Mouse (Mus musculus) midbrain, postnatal 0 days (tissue): ENCODE results near the gene Pth2. TPM values are rescaled to one million over a fixed set of nuclear protein-coding genes. Genes with fewer than 3 reads are reported as not detected.
A peak's percentile ranks its signal among the peaks of the same experiment; 100 is the strongest.

Experiments used
- ATAC-seq: fragments of 200-750 bp; cut with Nextera tagmentation; 2 replicates; pipeline ENCODE4 v1.8.0; 2017; ENCODE audit warnings: moderate number of reproducible peaks, mild to moderate bottlenecking, moderate TSS enrichment, moderate library complexity; ENCODE audit not compliant: low FRiP score
- DNase-seq: peaks from one replicate; pipeline ENCODE4 v3.0.0-alpha.2; 2015; ENCODE audit warnings: low spot score
- H3K27ac ChIP-seq: fragments of 300-500 bp; sonication (generic); 2 replicates; pipeline ENCODE4 v1.5.1; 2014; ENCODE audit warnings: low read depth, mild to moderate bottlenecking, low read length, mixed read lengths
- H3K27me3 ChIP-seq: fragments of 300-500 bp; sonication (generic); 2 replicates; pipeline ENCODE4 v1.6.1; 2014; ENCODE audit warnings: low read length, control low read depth, mixed read lengths; ENCODE audit not compliant: insufficient read depth
- H3K36me3 ChIP-seq: fragments of 300-500 bp; sonication (generic); 2 replicates; pipeline ENCODE4 v1.6.1; 2014; ENCODE audit warnings: low read length, control low read depth, mixed read lengths; ENCODE audit not compliant: insufficient read depth
- H3K4me1 ChIP-seq: fragments of 300-500 bp; sonication (generic); 2 replicates; pipeline ENCODE4 v1.6.1; 2014; ENCODE audit warnings: mild to moderate bottlenecking, control low read depth, antibody characterized with exemption, low read length, mixed read lengths; ENCODE audit not compliant: insufficient read depth
- H3K4me2 ChIP-seq: fragments of 300-500 bp; sonication (generic); 2 replicates; pipeline ENCODE4 v1.6.1; 2014; ENCODE audit warnings: low read depth, mild to moderate bottlenecking, low read length, mixed read lengths; ENCODE audit not compliant: poor library complexity, severe bottlenecking
- H3K4me3 ChIP-seq: fragments of 300-500 bp; sonication (generic); 2 replicates; pipeline ENCODE4 v1.5.1; 2014; ENCODE audit warnings: low read depth, mild to moderate bottlenecking, low read length, moderate library complexity
- H3K9ac ChIP-seq: fragments of 300-500 bp; sonication (generic); replicated peaks from 2 replicates; pipeline ENCODE4 v1.6.1; 2014; ENCODE audit warnings: mild to moderate bottlenecking, low read length, moderate library complexity, mixed read lengths; ENCODE audit not compliant: poor library complexity, severe bottlenecking
- H3K9me3 ChIP-seq: fragments of 300-500 bp; sonication (generic); 2 replicates; pipeline ENCODE4 v1.6.1; 2016; ENCODE audit warnings: low read length, control low read depth
- CTCF ChIP-seq: IDR thresholded peaks from 2 replicates; pipeline ENCODE4 v1.5.1; 2016; ENCODE audit warnings: antibody characterized with exemption, mild to moderate bottlenecking
- WGBS: fragments of 180-500 bp; shearing (Covaris S2); extraction: QIAGEN DNeasy Blood & Tissue Kit; methylation state at CpG from one replicate; pipeline ENCODE4 v1.1.7; 2014; 5-methylcytosine and 5-hydroxymethylcytosine counted together
- polyA plus RNA-seq: library from polyadenylated mRNA; unstranded; fragments of >200 nt; fragmentation: Nextera tagmentation; extraction: Ambion mirVana; gene quantifications from 2 replicates; pipeline ENCODE4 v1.2.1, GENCODE M21; 2015
- total RNA-seq: library from RNA; depleted of rRNA; stranded (reverse); fragments of >200 nt; gene quantifications from 2 replicates; pipeline ENCODE4 v1.2.3, GENCODE M21; 2014

Pth2 gene
- total and polyA plus RNA-seq, 2 experiments from 2014 or later = 0.93 TPM; not detected in 1

GRCm38 (mm10) chr7:45185921-45186320, 5.1 kb downstream of the Pth2 start:
- no peak for TF ChIP-seq CTCF
- Histone ChIP-seq H3K4me3 (no peak overlapping the region), H3K36me3 (no peaks in the 10 kb centered on the region), H3K4me2 (no peak overlapping the region), H3K27ac (no peak overlapping the region), H3K9ac (no peak overlapping the region), H3K4me1 (no peaks in the 10 kb centered on the region), H3K27me3 (peaks cover 33% of the 10 kb centered on the region), H3K9me3 (no peaks in the 10 kb centered on the region)
- WGBS = 65% methylated on average over 7 of the region's 7 CpGs
- DNase-seq = no peak
- no peak for ATAC-seq

GRCm38 (mm10) chr7:45189600-45189999, 8.8 kb downstream of the Pth2 start:
- Histone ChIP-seq H3K27ac (no peak overlapping the region), H3K9ac (no peak overlapping the region), H3K27me3 (peaks cover 4% of the 10 kb centered on the region; the same call in 1 of the 2 replicates), H3K36me3 (no peaks in the 10 kb centered on the region), H3K4me3 (no peak overlapping the region), H3K4me2 (no peak overlapping the region), H3K9me3 (no peaks in the 10 kb centered on the region), H3K4me1 (no peaks in the 10 kb centered on the region)
- 65% methylated on average over 16 of the region's 16 CpGs for WGBS
- DNase-seq (no peak), ATAC-seq (no peak)
- no peak for TF ChIP-seq CTCF

- Histone ChIP-seq H3K4me1 (no peaks in the 10 kb centered on the region), H3K9me3 (no peaks in the 10 kb centered on the region), H3K27ac (no peak overlapping the region), H3K9ac (no peak overlapping the region), H3K4me2 (no peak overlapping the region), H3K36me3 (no peaks in the 10 kb centered on the region), H3K27me3 (peaks cover 4% of the 10 kb centered on the region; the same call in 1 of the 2 replicates), H3K4me3 (no peak overlapping the region)
- DNase-seq (no peak), ATAC-seq (no peak)
- TF ChIP-seq CTCF = no peak
- 93% methylated on average over 6 of the region's 6 CpGs for WGBS
Measured at GRCm38 (mm10) chr7:45190186-45190585, 9.4 kb downstream of the Pth2 start.

GRCm38 (mm10) chr7:45191161-45191560, 10.4 kb downstream of the Pth2 start:
- 88% methylated on average over 2 of the region's 2 CpGs for WGBS
- no peak for DNase-seq
- Histone ChIP-seq H3K36me3 (no peaks in the 10 kb centered on the region), H3K27me3 (no peaks in the 10 kb centered on the region), H3K4me1 (no peaks in the 10 kb centered on the region), H3K27ac (no peak overlapping the region), H3K9me3 (no peaks in the 10 kb centered on the region), H3K9ac (no peak overlapping the region), H3K4me2 (no peak overlapping the region), H3K4me3 (no peak overlapping the region)
- TF ChIP-seq CTCF = no peak
- ATAC-seq = no peak

- DNase-seq (peak; percentile 62), ATAC-seq (no peak)
- Histone ChIP-seq H3K27ac (no peak overlapping the region), H3K4me1 (no peaks in the 10 kb centered on the region), H3K9me3 (no peaks in the 10 kb centered on the region), H3K9ac (no peak overlapping the region), H3K4me2 (no peak overlapping the region), H3K27me3 (no peaks in the 10 kb centered on the region), H3K4me3 (no peak overlapping the region), H3K36me3 (no peaks in the 10 kb centered on the region)
- WGBS = 22% methylated on average over 8 of the region's 8 CpGs
- TF ChIP-seq CTCF = no peak
Measured at GRCm38 (mm10) chr7:45191803-45192363, 11.1 kb downstream of the Pth2 start.

- no peak for ATAC-seq
- Histone ChIP-seq H3K36me3 (no peaks in the 10 kb centered on the region), H3K4me2 (no peak overlapping the region), H3K9ac (no peak overlapping the region), H3K4me3 (no peak overlapping the region), H3K9me3 (no peaks in the 10 kb centered on the region), H3K4me1 (no peaks in the 10 kb centered on the region), H3K27ac (no peak overlapping the region), H3K27me3 (no peaks in the 10 kb centered on the region)
- TF ChIP-seq CTCF = no peak
- 85% methylated on average over 7 of the region's 7 CpGs for WGBS
- no peak for DNase-seq
Measured at GRCm38 (mm10) chr7:45192585-45193310, 12.0 kb downstream of the Pth2 start.
